Mouse (Mus musculus) G1E (cell line): ENCODE measurements at regions not wholly inside any gene's neighbourhood (a gene's known extent, or its start where the extent isn't known, plus 50 kb on each side); places are given as distances from the start of the nearest gene placed in this dataset.

Source experiments
- CTCF ChIP-seq: IDR thresholded peaks from 2 replicates; pipeline ENCODE4 v1.5.1; 2012; ENCODE audit warnings: low read depth, low read length, inconsistent platforms, mixed read lengths
- GATA1 ChIP-seq: IDR thresholded peaks from 2 replicates; pipeline ENCODE4 v1.6.1; 2012; ENCODE audit warnings: borderline replicate concordance, low read length, inconsistent platforms, mixed read lengths
- GATA2 ChIP-seq: IDR thresholded peaks from 2 replicates; pipeline ENCODE4 v1.6.1; 2012; ENCODE audit warnings: low read depth, low read length, inconsistent platforms, borderline replicate concordance
- POLR2AphosphoS5 ChIP-seq: IDR thresholded peaks from 2 replicates; pipeline ENCODE4 v1.6.1; 2012; ENCODE audit warnings: low read depth, low read length, inconsistent platforms; ENCODE audit not compliant: insufficient replicate concordance
- TAL1 ChIP-seq: conservative IDR thresholded peaks from 2 replicates; pipeline ENCODE4 v1.6.1; 2012; ENCODE audit warnings: low read depth, low read length, inconsistent platforms, mixed read lengths

GRCm38 (mm10) chr2:143243741-143244140 is 165.5 kb downstream of the Otor start:
- TF ChIP-seq POLR2AphosphoS5: no peak
- no peak for TF ChIP-seq CTCF
- no peak for TF ChIP-seq TAL1
- no peak for TF ChIP-seq GATA1
- no peak for TF ChIP-seq GATA2
